ENCODE assay signal across 9 mouse cellular contexts in genomic region chr10:7673673-7674072, GRCm38 (mm10). TPM values are rescaled to one million over a fixed set of nuclear protein-coding genes. Genes with fewer than 3 reads are reported as not detected.
DNase-seq lines count a peak whose midpoint lies in the region; ATAC-seq lines count a peak whose summit lies in the region.
"Had no signal": no experiment of that assay in that cellular context is flagged by ENCODE, and none has a peak within 500 bp of the region (broad histone marks: within the 10 kb centered on the region; RNA-seq: fewer than 3 reads in every experiment).

No protein-coding gene starts in this region.

- peaks cover 66% of the 10 kb centered on the region for H3K36me3 ChIP-seq in midbrain, embryonic 13.5 days
- H3K36me3 ChIP-seq in midbrain, embryonic 10.5 days = peaks cover 85% of the 10 kb centered on the region
- H3K36me3 ChIP-seq in intestine, embryonic 15.5 days = peaks cover 33% of the 10 kb centered on the region
- H3K36me3 ChIP-seq in midbrain, embryonic 14.5 days (ENCODE audit: control insufficient read depth, insufficient read depth, low read length) = peaks cover 60% of the 10 kb centered on the region

- no peak overlapping the region for H3K27ac ChIP-seq in midbrain, embryonic 13.5 days
- no peak overlapping the region for H3K27ac ChIP-seq in midbrain, embryonic 10.5 days (replicated peaks)
- no peak overlapping the region for H3K27ac ChIP-seq in intestine, embryonic 15.5 days
- no peak overlapping the region for H3K27ac ChIP-seq in midbrain, embryonic 14.5 days (replicated peaks; ENCODE audit: low read depth, low read length)
- H3K27ac ChIP-seq: midbrain, embryonic 12.5 days had no signal

- no peak overlapping the region for H3K9ac ChIP-seq in midbrain, embryonic 13.5 days (replicated peaks)
- H3K9ac ChIP-seq in intestine, embryonic 15.5 days = no peak overlapping the region
- H3K9ac ChIP-seq in midbrain, embryonic 14.5 days (replicated peaks; ENCODE audit: low read length) = no peak overlapping the region
- H3K9ac ChIP-seq: midbrain, embryonic 12.5 days had no signal

- no peaks in the 10 kb centered on the region for H3K27me3 ChIP-seq in midbrain, embryonic 13.5 days
- no peaks in the 10 kb centered on the region for H3K27me3 ChIP-seq in midbrain, embryonic 10.5 days (ENCODE audit: low read depth, poor library complexity, severe bottlenecking)
- no peaks in the 10 kb centered on the region for H3K27me3 ChIP-seq in intestine, embryonic 15.5 days (replicated peaks)
- H3K27me3 ChIP-seq in midbrain, embryonic 14.5 days (ENCODE audit: control insufficient read depth, insufficient read depth, low read length) = no peaks in the 10 kb centered on the region
- H3K27me3 ChIP-seq: midbrain, embryonic 12.5 days had no signal

- H3K4me2 ChIP-seq in midbrain, embryonic 13.5 days (replicated peaks) = no peak overlapping the region
- no peak overlapping the region for H3K4me2 ChIP-seq in intestine, embryonic 15.5 days (replicated peaks)
- H3K4me2 ChIP-seq in midbrain, embryonic 14.5 days (ENCODE audit: low read length) = no peak overlapping the region
- H3K4me2 ChIP-seq: midbrain, embryonic 12.5 days had no signal

- DNase-seq in cerebellum, postnatal 10 days = peak; percentile 47 to 49
- DNase-seq in cerebellum, postnatal 4 days (ENCODE audit: low spot score in 2 of 2) = no peak
- no peak for DNase-seq in midbrain, embryonic 10.5 days (ENCODE audit: low spot score)
- DNase-seq in midbrain, embryonic 14.5 days = peak; percentile 59
- DNase-seq in layer of hippocampus, postnatal 25 days (ENCODE audit: extremely low spot score in 1 of 2, low spot score in 1 of 2) = no peak
- no peak for DNase-seq in frontal cortex, postnatal 25 days (ENCODE audit: low spot score in 2 of 2)

- no peaks in the 10 kb centered on the region for H3K9me3 ChIP-seq in midbrain, embryonic 13.5 days
- H3K9me3 ChIP-seq in midbrain, embryonic 10.5 days (replicated peaks) = no peaks in the 10 kb centered on the region
- H3K9me3 ChIP-seq in intestine, embryonic 15.5 days = no peaks in the 10 kb centered on the region
- H3K9me3 ChIP-seq in midbrain, embryonic 14.5 days (ENCODE audit: control insufficient read depth, low read length) = no peaks in the 10 kb centered on the region
- H3K9me3 ChIP-seq: midbrain, embryonic 12.5 days had no signal

- H3K4me1 ChIP-seq in midbrain, embryonic 13.5 days (replicated peaks) = peaks cover 6% of the 10 kb centered on the region
- peaks cover under 1% of the 10 kb centered on the region; the same call in 1 of the 2 replicates for H3K4me1 ChIP-seq in midbrain, embryonic 10.5 days
- H3K4me1 ChIP-seq in intestine, embryonic 15.5 days (replicated peaks) = no peaks in the 10 kb centered on the region
- no peaks in the 10 kb centered on the region for H3K4me1 ChIP-seq in midbrain, embryonic 14.5 days (ENCODE audit: control insufficient read depth, insufficient read depth, low read length)
- H3K4me1 ChIP-seq: midbrain, embryonic 12.5 days had no signal

- no peak overlapping the region for H3K4me3 ChIP-seq in midbrain, embryonic 13.5 days (replicated peaks)
- no peak overlapping the region for H3K4me3 ChIP-seq in midbrain, embryonic 10.5 days
- no peak overlapping the region for H3K4me3 ChIP-seq in intestine, embryonic 15.5 days (replicated peaks)
- H3K4me3 ChIP-seq in midbrain, embryonic 14.5 days (replicated peaks; ENCODE audit: low read depth, low read length) = no peak overlapping the region
- H3K4me3 ChIP-seq: midbrain, embryonic 12.5 days had no signal

- ATAC-seq in midbrain, embryonic 13.5 days = 0 out of 2 replicates have a peak, but pooled peaks have one; percentile 40
- ATAC-seq in intestine, embryonic 15.5 days = peak; percentile 55
- ATAC-seq in midbrain, embryonic 14.5 days (ENCODE audit: low FRiP score, low TSS enrichment) = no peak

- WGBS in midbrain, embryonic 13.5 days = 66% methylated on average over 1 of the region's 1 CpGs
- 83% methylated on average over 1 of the region's 1 CpGs for WGBS in midbrain, embryonic 10.5 days
- 74% methylated on average over 1 of the region's 1 CpGs for WGBS in intestine, embryonic 15.5 days
- WGBS in midbrain, embryonic 14.5 days = 62% methylated on average over 1 of the region's 1 CpGs

RNA-seq across cellular contexts. Expression of gene Nup43, which starts 6.4 kb away (rescaled TPM):
- polyA plus RNA-seq in midbrain, embryonic 13.5 days (2015; fragmentation: Nextera tagmentation; extraction: Ambion mirVana) = 41.2 and 44.8 TPM in 2 replicates
- 74.9 and 90.2 TPM in 2 replicates for polyA plus RNA-seq in midbrain, embryonic 10.5 days (2016; fragmentation: Nextera tagmentation; extraction: Ambion mirVana)
- 48.9 and 51.2 TPM in 2 replicates for polyA plus RNA-seq in intestine, embryonic 15.5 days (2015; fragmentation: Nextera tagmentation; extraction: Ambion mirVana)
- polyA plus RNA-seq in midbrain, embryonic 14.5 days (2014; fragmentation: Nextera tagmentation; extraction: Ambion mirVana) = 33.0 and 36.0 TPM in 2 replicates
- total RNA-seq in layer of hippocampus, postnatal 25 days (2021) = 1 to 10 TPM; 5.6 to 6.1 TPM

RNA-seq across cellular contexts. Expression of gene Pcmt1, which starts 7.3 kb away (rescaled TPM):
- 150 and 153 TPM in 2 replicates for polyA plus RNA-seq in midbrain, embryonic 13.5 days (2015; fragmentation: Nextera tagmentation; extraction: Ambion mirVana)
- 137 and 144 TPM in 2 replicates for polyA plus RNA-seq in midbrain, embryonic 10.5 days (2016; fragmentation: Nextera tagmentation; extraction: Ambion mirVana)
- polyA plus RNA-seq in intestine, embryonic 15.5 days (2015; fragmentation: Nextera tagmentation; extraction: Ambion mirVana) = 114 TPM in 2 replicates
- 156 and 169 TPM in 2 replicates for polyA plus RNA-seq in midbrain, embryonic 14.5 days (2014; fragmentation: Nextera tagmentation; extraction: Ambion mirVana)
- total RNA-seq in layer of hippocampus, postnatal 25 days (2021) = 100 to 1,000 TPM; 148 to 161 TPM

RNA-seq across cellular contexts. Expression of gene Lats1, which starts 7.3 kb away (rescaled TPM):
- polyA plus RNA-seq in midbrain, embryonic 13.5 days (2015; fragmentation: Nextera tagmentation; extraction: Ambion mirVana) = 12.1 and 12.4 TPM in 2 replicates
- 8.4 and 10.5 TPM in 2 replicates for polyA plus RNA-seq in midbrain, embryonic 10.5 days (2016; fragmentation: Nextera tagmentation; extraction: Ambion mirVana)
- polyA plus RNA-seq in intestine, embryonic 15.5 days (2015; fragmentation: Nextera tagmentation; extraction: Ambion mirVana) = 8.2 and 8.4 TPM in 2 replicates
- polyA plus RNA-seq in midbrain, embryonic 14.5 days (2014; fragmentation: Nextera tagmentation; extraction: Ambion mirVana) = 17.9 and 20.6 TPM in 2 replicates
- 10 to 100 TPM; 34.6 to 40.2 TPM for total RNA-seq in layer of hippocampus, postnatal 25 days (2021)

RNA-seq across cellular contexts. Expression of gene Katna1, which starts 52.1 kb away (rescaled TPM):
- 40.2 and 40.3 TPM in 2 replicates for polyA plus RNA-seq in midbrain, embryonic 13.5 days (2015; fragmentation: Nextera tagmentation; extraction: Ambion mirVana)
- 66.9 and 68.4 TPM in 2 replicates for polyA plus RNA-seq in midbrain, embryonic 10.5 days (2016; fragmentation: Nextera tagmentation; extraction: Ambion mirVana)
- 52.6 and 57.9 TPM in 2 replicates for polyA plus RNA-seq in intestine, embryonic 15.5 days (2015; fragmentation: Nextera tagmentation; extraction: Ambion mirVana)
- 24.6 and 33.4 TPM in 2 replicates for polyA plus RNA-seq in midbrain, embryonic 14.5 days (2014; fragmentation: Nextera tagmentation; extraction: Ambion mirVana)
- 10 to 100 TPM; 13.4 to 16.1 TPM for total RNA-seq in layer of hippocampus, postnatal 25 days (2021)

Comparison
In these comparisons a context has a peak if more than half of its experiments do, and no peak if none do; other contexts are left out.
1. DNase-seq: peak in cerebellum, postnatal 10 days (2 of 2) and midbrain, embryonic 14.5 days (single experiment); none in cerebellum, postnatal 4 days (0 of 2), midbrain, embryonic 10.5 days (single experiment), layer of hippocampus, postnatal 25 days (0 of 2) and frontal cortex, postnatal 25 days (0 of 2).